Mouse (Mus musculus): ENCODE data around the gene Afap1. TPM values are rescaled to one million over a fixed set of nuclear protein-coding genes. Genes with fewer than 3 reads are reported as not detected.
A peak's percentile ranks its signal among the peaks of the same experiment; 100 is the strongest.

The Afap1 gene
- total RNA-seq, 4 experiments from 2014 or later = 15.9 to 32.3 (median 22.7) TPM

DNA sequence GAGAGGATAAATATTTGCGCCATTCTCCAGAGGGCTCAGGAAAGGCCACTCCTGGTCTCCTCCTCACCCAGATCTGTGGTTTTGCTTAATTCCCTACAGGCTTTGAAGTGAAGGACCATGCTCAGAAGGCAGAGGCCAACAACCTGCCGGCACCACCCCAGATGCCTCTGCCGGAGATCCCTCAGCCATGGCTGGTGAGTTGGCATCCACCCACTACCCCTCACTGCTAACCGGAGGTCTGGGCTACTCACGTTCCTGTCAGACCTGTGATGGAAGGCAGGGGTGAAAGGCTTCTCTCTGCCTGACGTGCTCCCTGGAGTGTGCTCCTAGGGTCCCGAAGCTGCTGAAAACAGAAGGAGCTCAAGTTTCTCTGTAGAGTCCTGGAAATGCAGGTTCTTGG is 42.8 kb downstream of the Afap1 start:
- no peak for DNase-seq

DNA sequence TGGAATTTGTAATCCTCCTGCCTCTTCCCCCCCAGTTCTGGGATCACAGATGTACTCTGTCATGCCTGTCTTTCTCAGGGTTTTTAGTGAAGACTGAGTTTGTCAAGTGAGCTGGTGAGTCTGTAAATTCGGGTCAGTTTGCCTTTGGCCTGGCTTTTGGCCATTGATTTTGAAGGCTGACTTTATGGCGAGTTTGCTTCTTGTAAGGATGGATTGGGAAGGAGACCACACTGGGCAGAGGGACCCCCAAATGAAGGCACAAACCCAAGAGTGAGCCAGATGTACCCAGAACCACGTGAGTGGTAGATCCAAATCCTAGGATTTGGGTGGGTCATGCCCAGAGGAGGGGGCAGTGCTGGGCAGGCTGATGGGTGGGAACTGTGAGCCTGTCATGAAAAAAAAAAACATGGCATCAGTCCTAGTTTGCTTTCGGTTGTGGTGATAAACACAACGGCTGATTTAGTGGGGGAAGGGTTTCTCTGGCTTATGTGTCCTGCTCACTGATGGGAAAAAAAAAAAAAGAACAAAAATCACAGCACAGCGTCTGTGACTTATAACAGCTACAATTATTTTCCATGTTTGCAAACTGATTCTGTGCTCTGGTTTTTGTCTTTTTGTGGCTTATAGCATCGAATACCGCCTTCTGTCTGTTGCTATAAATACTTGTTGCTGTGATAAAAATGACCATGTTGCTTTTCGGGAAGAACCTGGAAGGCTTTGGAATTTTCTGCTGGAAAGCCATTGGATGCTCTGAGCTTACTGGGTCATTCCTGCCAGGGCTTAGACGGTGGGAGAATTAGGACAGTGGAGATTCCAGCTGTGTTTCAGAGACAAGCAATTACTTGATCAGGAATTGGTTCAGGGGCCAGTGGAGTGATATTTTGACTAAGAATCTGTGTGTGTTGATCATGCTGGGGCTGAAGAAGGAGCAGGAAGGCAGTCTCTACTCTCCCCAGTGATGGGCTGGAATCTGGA is 45.4 kb downstream of the Afap1 start:
- DNase-seq = no peak

DNA sequence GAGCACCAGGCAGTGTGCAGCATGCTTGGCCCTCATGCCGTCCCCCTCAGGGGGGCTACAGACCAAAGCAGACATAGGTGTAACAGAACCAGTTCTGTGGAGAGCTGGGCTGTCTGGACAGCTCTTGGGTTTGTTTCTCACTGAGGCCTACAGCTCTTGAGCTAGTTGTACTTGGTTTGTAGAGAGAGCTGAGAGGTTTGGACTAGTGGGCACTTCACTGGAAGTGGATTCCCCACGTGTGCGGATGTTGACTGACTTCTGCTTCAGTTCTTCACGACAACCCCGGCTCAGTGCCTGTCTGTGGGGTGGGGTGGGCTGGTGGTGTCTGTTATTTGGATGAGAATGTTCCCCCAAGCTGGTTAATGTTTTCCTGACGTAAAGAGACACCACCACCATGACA is 46.8 kb downstream of the Afap1 start:
- no peak for DNase-seq

DNA sequence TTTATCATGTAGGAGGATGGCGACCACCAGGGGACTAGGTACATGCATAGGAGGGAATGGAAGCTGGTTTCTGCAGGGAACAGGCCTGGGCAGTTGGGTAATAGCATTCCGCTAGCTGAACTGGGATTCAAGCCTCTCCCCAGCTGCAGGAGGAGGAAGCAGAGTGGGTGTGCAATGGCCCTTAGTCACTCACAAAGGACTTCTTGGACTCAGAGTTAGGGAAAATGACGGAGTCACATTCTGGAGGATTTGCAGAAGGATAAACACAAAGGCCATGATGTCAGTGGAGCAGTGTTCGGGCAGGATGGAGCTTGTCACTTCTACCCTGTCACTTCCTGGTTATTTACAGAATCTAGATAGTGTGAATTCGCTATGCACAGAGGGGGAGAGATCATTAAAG is 50.4 kb downstream of the Afap1 start:
- no peak for DNase-seq

DNA sequence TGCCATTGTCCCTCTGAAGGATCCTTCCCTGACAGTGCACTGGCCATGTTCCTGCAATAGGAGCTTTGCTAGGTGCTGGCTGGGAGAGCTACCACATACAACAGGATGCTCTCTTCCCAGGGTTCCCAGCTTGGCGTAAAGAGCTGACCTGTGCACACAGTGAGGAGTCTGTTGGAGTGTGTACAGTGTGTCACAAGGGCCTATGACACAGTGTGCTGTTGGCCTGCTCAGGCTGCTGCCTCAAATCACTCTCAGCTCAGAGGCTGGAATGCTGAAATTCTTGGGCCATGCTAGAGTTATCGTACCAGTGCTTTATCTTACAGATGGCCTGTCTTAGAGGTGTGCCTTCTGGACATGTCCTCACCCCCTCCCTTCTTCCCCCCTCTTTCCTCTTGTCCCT is 53.7 kb downstream of the Afap1 start:
- DNase-seq = no peak

DNA sequence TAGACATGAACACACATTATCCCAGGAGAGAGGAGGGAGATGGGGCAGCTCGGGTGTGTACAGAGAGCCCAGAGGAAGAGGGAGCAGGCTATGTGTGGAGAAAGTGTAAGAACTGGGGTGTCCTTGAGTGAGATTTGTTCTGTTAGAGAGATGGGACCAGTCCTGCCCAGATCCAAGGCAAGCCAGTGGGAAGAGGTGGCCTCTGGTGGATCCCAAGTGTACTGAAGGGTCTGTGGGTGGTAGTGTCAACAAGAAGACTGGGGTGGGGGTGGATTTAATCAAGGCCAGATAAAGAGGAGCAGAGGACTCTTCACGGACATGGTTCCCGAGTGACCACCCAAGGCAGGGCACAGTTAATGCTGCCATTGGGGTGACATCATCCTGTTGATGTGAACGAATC is 54.3 kb downstream of the Afap1 start:
- DNase-seq = no peak

DNA sequence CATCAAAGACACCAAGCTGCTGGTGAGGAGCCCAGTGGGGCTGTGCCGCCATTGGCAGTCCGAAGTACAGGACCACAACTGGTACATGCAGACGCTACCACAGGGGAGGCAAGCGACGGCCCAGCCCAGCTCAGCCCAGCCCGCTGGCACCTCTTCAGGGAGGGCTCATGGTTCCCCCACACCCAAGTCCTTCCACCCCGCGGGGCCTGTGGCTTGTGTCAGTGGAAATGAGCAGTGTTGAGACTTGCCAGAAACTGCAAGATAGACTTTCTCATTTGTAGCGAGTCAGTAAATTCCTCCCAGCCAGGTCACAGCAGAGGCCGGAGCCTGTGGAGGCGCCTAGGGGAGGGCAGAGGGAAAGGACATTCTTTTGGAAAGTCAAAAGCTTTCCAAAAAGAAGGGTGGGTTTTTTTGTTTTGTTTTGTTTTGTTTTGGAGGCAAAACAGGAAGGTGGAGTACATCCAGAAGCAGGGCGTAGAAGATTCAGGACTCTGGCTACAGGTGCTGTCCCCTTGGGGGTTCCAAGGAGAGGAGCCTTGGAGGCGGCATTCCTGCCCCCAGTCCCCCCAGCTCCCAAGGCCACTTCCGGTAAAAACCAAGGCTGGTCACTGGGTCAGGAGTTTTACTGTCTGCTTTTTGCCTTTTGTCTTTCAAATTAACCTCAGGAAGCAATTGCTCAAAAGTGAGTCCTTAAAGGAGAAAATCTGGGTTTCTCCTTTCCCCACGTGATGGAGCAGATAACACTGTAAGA is 55.3 kb downstream of the Afap1 start:
- DNase-seq = peak; percentile 12

DNA sequence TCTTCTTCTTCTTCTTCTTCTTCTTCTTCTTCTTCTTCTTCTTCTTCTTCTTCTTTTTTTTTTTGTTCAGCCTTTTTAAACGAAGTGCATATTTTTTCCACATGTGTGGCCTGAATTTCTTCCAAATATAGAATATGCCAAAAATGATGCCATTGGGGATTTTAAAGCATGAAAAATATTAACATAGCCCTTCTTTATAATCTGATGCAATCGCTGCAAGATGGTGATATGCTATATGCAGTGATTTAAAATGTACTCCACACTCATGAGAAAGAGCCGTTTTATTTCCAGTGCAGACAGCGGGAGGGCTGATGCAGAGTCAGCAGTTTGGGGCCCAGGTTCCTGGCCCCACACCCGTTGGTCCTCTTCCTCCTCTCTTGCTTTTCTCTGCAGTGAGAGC is 55.9 kb downstream of the Afap1 start:
- no peak for DNase-seq

DNA sequence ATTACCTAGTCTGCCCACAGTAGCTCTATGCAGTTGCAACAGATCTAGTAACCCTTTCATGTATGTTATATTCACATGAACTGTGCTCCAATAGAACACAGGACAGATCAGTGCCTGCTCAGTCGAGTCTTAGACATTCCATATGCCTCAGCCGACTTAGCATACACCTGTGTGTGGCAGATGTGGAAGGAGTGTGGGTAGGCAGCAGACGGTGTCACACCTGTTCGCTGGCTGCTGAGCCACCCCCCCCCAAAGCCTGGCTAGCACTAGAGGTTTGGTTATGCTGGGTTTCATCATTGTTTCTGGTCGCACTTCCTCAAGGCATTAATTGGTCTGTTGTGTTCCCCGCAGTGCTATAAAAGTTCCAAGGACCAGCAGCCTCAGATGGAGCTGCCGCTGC is 57.4 kb downstream of the Afap1 start:
- DNase-seq = no peak

DNA sequence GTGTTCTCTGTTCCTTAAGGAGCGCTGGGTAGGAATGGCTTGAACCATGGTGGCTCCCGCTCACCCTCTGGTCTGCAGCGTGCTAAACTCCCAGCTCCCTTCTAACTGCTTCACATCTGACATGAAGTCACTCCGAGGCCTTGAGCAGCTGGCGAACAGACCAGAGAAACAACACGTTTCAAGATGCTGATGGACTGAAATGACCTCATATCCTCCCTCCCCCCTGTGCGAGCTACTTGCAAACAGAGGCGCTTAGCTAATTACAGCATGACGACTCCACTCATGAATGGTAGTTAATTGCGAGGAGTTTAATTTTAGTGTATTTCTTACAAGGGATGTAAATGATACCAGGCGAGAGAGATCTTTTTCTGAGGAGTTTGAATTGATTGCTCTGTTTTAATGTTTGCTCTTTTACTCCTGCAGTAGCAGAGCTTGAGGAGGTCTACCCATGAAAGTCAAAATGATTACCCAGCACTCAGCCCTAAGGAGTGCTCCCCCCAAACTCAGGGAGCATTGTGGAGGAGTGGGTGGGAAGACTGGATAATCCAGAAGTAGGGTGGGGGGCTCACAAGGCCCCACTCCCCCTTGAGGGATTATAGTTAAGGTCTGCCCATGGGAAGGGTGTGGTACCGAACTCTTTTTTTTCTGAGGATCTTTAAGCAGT is 61.1 kb downstream of the Afap1 start:
- DNase-seq = no peak

DNA sequence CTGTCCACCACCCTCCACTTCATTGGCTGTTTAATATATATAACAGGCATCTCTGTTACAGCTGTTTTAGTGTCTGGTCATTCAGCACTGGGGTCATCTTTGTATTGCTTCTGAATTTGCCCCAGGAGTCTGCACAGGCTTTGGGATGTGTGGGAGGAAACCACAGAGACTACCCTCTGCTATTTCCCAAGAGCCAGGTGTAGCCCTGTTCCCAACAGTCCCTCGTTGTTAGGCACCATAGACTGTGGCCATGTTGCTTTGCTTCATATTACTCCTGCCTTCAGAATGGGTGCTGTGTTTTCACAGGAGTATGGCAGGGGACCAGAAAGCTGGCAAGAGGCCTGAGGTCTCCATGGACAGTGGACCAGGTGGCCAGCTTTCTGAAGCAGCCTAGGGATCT is 63.1 kb downstream of the Afap1 start:
- no peak for DNase-seq

DNA sequence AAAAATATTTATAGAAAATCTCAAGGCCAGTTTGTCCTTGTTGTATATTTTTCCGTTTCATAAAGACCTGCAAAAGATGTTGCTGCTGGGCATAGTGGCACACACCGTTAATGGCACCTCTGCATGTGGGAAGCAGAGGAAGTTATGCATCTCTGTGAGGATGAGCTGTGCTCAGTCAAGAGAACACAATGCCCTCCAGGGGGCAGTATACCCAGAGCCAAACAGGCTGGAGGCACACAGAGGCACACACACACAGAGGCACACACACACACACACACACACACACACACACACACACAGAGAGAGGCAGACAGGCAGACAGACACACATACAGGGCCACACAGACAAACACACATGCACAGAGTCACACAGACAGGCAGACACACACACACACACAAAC is 65.6 kb downstream of the Afap1 start:
- DNase-seq = no peak

DNA sequence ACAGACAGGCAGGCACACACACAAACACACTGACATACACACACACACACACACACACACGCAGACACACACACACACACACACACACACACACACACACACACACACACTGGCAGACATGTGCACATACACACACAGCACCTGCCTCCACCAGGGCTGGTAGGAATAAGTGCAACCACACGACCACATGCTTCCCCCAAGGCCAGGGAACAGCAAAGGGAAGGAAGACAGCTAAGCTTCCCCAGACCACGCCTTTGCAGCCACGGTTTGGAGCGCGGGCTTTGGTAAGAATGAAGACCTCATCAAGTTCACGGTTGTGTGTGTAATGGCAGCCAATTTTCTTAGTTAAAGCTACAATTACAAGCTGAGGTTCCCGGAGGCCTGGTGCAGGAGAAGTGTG is 67.0 kb downstream of the Afap1 start:
- DNase-seq = no peak

DNA sequence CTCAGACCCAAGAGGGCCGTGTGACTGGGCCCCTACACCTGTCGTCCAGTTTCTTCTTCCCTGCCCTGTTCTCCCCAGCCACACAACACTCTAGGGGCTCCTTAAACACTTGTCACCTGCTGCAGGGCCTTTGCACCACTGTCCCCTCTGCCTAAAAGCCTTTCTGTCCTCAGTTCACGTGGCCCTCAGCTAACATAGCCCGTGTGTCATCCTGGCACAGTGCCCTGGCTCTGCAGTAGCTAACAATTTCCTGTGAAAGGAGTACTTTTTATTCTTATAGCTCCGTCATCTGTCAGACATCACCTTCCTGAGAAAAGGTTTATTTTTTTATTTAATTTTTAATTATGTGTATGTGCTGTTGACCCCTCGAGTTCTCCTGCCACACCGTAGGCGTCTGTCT is 68.2 kb downstream of the Afap1 start:
- no peak for DNase-seq

DNA sequence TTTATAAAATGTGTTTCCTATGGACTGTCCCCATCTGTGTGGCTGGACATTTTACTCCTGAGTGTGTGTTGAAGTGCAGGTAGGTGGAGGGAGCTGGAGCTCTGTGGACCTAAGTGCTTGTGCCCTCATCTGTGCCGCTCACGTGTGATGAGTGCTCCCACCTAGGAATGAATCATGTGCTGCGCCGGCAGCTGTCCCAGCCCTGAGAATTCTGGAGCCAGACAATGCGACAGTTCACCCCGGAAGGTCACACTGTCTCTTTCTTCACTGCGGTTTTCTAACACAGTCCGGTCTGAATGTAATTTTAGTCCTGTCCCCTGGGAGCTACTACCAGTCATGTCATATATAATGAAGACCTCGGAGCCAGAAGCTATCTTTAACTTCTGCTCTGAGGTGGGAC is 70.5 kb downstream of the Afap1 start:
- no peak for DNase-seq

DNA sequence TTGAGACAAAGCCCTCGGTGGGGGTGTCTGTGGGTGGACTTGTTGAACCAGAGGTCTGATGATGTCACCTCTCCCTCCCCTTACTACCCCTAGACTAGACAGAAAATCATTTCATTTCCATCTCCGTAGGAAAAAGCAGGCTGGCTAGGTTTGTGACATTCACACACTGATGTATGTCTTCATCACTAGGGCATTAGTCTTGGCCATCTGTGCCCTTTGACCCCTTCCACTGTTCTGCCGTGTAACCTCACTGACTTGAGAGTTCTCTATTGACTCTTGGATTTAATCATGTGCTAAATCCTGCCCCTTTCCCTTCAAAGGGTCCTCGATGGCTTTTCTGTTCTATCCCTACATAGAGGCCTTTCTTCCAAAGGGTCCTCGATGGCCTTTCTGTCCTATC is 71.9 kb downstream of the Afap1 start:
- DNase-seq = no peak

DNA sequence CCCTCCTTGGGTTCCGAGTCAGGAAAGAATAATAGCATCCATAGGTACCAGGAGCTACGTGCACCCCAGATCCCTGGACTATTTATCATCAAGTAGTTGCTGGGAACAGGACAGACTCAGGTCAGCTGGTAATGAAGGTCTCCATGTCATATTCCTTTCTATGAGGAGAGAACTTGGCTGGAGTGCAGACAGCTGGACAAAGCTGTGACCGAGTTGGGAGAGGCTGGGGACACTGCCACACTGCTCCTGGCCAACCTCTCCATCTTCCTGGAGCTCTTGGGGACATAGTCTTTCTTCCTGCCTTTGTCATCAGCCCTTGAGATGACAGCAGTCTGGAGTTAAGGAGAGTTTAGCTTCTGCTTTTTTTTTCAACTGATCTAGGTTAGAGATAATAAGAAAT is 76.7 kb downstream of the Afap1 start:
- DNase-seq = no peak

DNA sequence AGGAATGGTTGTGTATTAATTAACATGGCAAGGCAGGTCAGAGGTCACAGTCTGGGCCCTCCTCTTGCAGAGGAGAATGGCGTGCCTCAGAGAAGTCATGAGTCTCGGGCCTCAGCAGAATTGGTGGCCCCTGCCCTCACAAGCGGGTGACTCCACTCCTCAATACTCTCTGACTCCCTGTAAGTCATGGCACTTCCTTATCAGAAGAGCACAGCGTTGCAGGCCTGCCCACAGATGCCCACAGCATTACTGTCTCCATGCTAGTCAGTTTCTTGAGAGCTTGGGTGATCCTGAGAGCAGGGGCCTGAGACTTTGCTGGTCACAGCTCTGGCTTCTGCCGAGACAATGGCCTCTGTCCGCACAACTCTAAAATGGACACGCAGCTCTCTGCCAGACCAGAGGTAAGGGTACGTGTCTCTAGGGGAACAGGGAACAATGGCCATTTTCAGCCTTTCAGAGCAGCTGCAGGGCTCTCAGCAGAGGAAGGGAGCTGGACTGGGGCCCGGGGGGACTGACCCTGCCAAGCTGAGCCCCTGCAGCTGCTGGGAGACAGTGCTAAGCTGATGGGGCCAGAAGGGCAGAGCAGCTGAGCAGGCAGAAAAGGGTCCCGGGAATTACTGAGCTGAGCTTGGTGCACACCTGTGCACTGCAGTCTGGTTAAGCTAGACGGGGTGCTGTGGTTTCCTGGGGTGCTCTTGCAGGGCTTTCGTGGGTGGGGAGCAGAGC is 77.4 kb downstream of the Afap1 start:
- no peak for DNase-seq

DNA sequence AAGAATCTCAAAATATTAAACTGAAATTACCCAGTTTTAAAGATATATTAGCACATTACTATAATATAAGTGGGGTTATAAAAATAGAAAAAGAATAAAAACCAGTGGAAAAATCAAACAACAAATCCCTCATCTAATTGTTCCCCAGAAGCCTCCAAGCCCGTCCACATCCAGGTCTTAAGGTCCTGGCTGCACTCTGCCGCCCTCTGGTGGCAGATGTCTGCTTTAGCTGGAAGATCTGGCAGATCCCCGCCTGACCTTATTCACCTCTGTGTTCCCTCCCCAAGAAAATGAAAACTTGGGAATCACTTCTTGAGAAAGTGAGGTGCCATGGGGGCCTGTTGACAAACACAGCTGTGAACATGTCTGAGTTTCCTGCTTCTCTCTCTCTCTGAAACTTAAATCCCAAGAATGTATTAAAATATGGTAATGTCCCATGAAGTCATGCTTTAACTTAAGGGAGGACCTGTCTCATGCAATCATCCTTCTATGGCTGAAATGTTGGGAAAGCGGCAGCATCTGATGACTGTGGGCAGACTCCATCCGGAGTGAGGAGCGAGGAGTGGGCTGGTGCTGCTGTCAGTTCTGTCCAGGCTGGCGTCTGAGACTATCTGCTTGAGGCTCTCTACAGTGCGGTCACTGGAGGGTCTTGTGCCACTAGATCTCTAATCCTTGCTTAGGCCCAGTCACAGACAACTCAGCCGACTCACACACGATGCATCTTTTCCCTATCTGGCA is 78.9 kb downstream of the Afap1 start:
- peak; percentile 25 for DNase-seq

DNA sequence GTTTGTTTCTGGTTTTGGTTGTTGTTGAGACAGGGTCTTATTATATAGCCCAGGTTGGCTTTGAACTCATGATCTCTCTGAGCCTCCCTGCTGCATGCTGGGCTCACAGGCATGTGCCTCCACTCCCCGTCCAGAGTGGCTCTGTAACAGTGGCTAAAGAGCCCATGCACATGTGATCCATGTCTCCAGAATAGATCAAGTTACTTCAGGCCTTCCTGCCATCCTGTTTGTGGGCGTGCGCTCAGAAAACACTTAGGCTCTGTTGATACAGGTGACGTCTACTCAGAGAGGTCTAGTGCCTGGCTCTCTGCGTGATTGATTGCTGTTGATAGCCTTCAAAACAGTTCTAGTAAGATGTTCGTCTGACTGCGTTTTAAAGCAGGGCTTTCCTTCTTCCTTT is 79.6 kb downstream of the Afap1 start:
- DNase-seq = no peak

DNA sequence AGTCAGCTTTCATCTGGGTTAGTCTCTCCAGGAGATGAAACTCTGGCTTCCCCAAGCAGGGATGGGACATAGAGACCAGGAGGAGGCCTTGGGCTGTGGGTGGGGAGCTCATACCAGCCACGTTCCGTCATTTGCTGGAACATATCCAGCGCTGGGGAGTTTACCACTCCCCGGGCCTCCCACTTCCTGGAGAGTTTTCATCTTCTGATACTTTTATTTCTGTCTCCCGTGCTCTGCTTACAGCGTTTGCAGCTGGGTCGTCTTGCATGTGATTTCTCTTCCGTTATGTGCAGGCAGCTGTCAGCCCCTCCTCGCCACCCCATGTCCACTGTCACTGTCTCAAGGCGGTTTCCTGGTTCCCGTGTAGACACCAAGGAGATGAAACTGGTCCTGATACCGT is 80.7 kb downstream of the Afap1 start:
- peak; percentile 72 for DNase-seq

DNA sequence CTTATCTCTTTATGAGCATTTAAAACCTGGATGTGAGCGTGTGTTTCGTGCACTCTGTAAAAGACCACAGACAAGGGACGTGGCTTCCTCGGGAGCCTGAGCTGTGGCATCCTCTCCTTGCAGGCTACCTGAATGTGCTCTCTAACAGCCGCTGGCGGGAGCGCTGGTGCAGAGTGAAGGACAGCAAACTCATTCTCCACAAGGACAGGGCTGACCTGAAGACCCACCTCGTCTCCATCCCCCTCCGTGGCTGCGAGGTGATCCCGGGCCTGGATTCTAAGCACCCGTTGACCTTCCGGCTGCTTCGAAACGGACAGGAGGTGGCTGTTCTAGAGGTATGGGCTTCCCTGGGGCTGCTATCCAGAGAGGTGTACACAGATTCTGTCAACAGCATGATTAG is 81.1 kb downstream of the Afap1 start:
- DNase-seq = no peak
